Mouse (Mus musculus) bone marrow, adult 2 months (tissue): ENCODE measurements around the gene Litaf. TPM values are rescaled to one million over a fixed set of nuclear protein-coding genes. Genes with fewer than 3 reads are reported as not detected.
A peak's percentile ranks its signal among the peaks of the same experiment; 100 is the strongest.

Experiments used
- H3K27ac ChIP-seq: fragments of 200-500 bp; 2 replicates; pipeline ENCODE4 v1.5.1; 2012; ENCODE audit warnings: low read depth, mild to moderate bottlenecking, control low read depth, inconsistent platforms, low read length; ENCODE audit not compliant: control insufficient read depth, poor library complexity, insufficient read depth
- H3K4me1 ChIP-seq: fragments of 200-500 bp; 2 replicates; pipeline ENCODE4 v1.6.1; 2011; ENCODE audit warnings: low read length; ENCODE audit not compliant: control insufficient read depth, insufficient read depth
- H3K4me3 ChIP-seq: fragments of 200-500 bp; replicated peaks from 2 replicates; pipeline ENCODE3; 2011; ENCODE audit warnings: mild to moderate bottlenecking, low read depth, low read length, control low read depth; ENCODE audit not compliant: control insufficient read depth
- CTCF ChIP-seq: fragments of 200-500 bp; IDR thresholded peaks from 2 replicates; pipeline ENCODE4 v1.5.1; 2011; ENCODE audit warnings: low read length, control low read depth; ENCODE audit not compliant: control insufficient read depth, insufficient read depth
- POLR2A ChIP-seq: fragments of 200-500 bp; IDR thresholded peaks from 2 replicates; pipeline ENCODE4 v1.6.1; 2011; ENCODE audit warnings: low read depth, mild to moderate bottlenecking, control low read depth, low read length, borderline replicate concordance; ENCODE audit not compliant: control insufficient read depth
- WGBS: fragments of 180-500 bp; shearing (Covaris S2); methylation state at CpG from one replicate; pipeline ENCODE4 v1.1.7; 2018; 5-methylcytosine and 5-hydroxymethylcytosine counted together
- polyA plus RNA-seq: library from polyadenylated mRNA; stranded (reverse); fragments of >200 nt; gene quantifications from 2 replicates; pipeline ENCODE4 v1.2.4, GENCODE M21; 2011; ENCODE audit warnings: low replicate concordance; ENCODE audit not compliant: missing spikeins, insufficient read depth, insufficient read length

The Litaf gene
- polyA plus RNA-seq, 1 experiment, result 41.1 TPM

DNA sequence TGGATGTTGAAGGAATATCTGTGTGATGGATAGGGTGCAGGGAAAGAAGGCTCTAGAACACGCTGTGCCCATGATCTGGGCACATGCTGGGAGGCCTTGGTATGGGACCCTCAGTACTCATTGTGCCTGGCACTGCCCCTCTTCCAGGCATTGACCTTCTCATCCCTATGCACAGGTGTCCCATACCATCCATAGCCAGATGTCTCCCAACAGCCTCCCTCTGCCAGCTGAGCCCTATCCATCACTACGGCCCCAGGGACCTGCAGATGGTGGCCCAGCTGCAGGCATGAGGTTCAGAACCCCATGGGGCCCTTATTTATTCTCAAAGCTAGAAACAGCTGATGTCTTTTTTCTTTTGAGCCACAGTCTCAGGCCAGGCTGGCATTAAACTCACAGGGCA is 25.4 kb downstream of the Litaf start:
- 70% methylated on average over 2 of the region's 2 CpGs for WGBS

DNA sequence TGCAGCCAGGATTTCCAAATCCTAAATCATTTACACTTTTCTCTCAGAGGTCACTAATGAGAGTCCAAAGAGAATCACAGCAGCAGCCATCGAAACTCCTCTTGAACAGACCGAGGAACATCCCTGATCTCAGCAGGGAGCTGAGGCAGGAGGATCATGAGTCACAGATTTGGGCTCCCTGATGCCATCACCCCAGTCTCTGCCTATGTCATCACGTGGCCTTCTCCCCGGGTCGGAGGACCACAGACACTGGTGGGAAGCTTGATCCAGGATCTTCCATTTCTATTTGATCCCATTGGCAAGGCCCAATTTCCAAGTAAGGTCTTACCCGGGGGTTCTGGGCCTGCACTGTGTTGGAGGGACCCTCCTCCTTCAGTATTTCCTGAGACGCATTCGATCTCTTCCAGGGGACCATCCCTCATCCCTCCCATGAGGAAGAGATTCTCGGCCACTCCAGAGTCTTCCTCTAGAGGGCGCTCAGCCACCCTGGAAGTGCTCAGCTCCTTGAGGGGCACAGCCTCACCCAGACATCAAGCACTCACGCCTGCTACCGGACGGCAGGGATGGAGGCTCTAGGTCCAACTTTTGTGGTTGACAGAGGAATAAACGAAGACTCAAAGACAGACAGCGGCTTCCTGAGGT is 30.0 kb downstream of the Litaf start:
- H3K4me1 ChIP-seq, result no peaks in the 10 kb centered on the region
- no peak overlapping the region for H3K4me3 ChIP-seq
- no peak overlapping the region for H3K27ac ChIP-seq
- 22% methylated on average over 15 of the region's 15 CpGs for WGBS
- TF ChIP-seq POLR2A (no peak), CTCF (peak; percentile 92)

More for the DNA sequence above, 25.4 kb downstream of the Litaf start:
- no peak for TF ChIP-seq CTCF
- no peak for TF ChIP-seq POLR2A
- Histone ChIP-seq H3K4me3 (no peak overlapping the region), H3K4me1 (no peaks in the 10 kb centered on the region; the same call in 1 of the 2 replicates), H3K27ac (peak overlapping the region; percentile 79)

DNA sequence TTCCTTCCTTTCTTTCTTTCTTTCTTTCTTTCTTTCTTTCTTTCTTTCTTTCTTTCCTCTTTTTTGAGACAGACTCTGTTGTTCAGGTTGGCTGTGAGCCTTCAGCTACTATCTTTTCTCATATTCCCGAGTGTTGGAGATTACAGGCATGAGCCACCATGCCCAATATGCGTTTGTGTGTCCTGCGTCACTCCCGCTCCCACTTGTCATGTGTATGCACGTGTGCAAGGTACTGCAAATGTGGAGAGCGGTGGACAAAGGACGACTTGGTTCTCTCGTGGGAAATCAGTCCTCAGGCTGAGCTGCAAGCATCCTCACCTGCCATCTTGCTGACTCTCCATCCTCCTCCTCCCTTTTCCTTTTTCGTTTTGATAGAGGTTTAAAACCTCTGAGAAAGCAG is 30.7 kb downstream of the Litaf start:
- H3K27ac ChIP-seq, result no peak overlapping the region
- 74% methylated on average over 9 of the region's 9 CpGs for WGBS
- H3K4me1 ChIP-seq, result no peaks in the 10 kb centered on the region
- H3K4me3 ChIP-seq, result no peak overlapping the region
- TF ChIP-seq CTCF, result no peak
- TF ChIP-seq POLR2A, result no peak

DNA sequence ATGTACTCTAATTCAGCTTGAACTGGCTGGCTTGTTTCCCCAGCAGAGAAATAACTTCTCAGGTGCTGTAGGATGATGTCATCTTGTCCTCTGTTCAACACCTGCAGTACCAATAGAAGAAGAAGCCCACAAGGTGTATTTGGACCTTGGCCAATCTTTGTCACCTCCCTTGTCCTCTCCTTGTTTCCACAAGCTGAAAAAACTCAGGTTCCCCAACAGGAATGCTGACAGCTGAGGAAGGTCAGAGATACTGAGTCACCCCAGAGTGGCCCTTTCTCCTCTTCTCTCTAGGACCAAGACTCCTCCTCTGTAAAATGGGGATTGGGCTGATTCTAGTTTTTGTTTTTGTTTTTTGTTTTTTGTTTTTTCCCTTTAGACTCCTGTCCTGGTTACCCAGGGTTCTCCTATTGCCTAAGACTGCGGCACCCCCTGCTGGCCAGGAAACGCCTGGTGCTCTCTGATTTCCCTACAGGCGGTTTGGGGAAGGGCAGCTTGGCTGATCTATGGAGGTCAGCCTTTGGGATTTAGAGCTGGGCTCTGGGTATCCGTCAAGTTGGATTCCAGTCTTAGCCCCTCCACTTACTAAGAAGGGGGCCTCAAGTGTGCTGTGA is 31.7 kb downstream of the Litaf start:
- H3K27ac ChIP-seq, result no peak overlapping the region
- no peaks in the 10 kb centered on the region for H3K4me1 ChIP-seq
- TF ChIP-seq CTCF (peak; percentile 99), POLR2A (no peak)
- 3% methylated on average over 4 of the region's 4 CpGs for WGBS
- no peak overlapping the region for H3K4me3 ChIP-seq

DNA sequence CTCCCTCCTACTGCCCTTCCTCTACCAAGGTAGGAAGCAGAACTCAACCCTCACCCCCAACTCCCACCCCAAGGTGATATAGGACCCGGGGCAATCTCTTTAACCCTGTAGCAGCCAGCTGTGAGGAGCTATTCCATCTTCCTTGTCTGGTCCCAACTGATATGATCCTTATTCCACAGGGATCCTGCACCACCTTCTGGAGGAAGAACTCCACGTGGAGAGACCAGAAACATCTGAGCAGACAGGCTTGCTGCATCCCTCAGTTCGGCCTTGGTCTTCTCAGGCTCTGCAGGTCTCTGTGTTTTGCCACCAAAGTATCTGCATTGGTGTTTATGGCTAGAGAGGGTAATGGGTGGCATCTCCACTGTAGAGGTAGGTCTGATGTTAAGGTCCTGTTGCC is 34.6 kb downstream of the Litaf start:
- no peak for TF ChIP-seq POLR2A
- no peak for TF ChIP-seq CTCF
- no peak overlapping the region for H3K27ac ChIP-seq
- H3K4me1 ChIP-seq, result no peaks in the 10 kb centered on the region
- no peak overlapping the region for H3K4me3 ChIP-seq
- WGBS, result 66% methylated on average over 3 of the region's 3 CpGs

DNA sequence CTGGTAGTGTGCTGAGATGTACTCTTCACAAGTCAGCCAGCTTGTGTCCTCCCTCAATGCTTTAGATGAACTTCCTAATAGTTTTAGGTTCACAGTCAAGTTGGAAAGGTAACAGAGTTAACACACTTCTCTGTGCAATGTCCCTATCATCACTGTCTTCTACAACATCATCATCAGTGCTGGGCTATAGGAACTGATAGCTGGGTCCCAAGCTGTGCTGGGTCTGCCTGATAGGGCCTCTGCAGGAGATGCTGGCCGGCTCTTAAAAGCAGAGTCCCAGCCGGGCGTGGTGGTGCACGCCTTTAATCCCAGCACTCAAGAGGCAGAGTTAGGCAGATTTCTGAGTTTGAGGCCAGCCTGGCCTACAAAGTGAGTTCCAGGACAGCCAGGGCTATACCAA is 35.1 kb downstream of the Litaf start:
- no peaks in the 10 kb centered on the region for H3K4me1 ChIP-seq
- TF ChIP-seq POLR2A (no peak), CTCF (no peak)
- H3K4me3 ChIP-seq, result no peak overlapping the region
- 66% methylated on average over 4 of the region's 4 CpGs for WGBS
- H3K27ac ChIP-seq, result no peak overlapping the region

DNA sequence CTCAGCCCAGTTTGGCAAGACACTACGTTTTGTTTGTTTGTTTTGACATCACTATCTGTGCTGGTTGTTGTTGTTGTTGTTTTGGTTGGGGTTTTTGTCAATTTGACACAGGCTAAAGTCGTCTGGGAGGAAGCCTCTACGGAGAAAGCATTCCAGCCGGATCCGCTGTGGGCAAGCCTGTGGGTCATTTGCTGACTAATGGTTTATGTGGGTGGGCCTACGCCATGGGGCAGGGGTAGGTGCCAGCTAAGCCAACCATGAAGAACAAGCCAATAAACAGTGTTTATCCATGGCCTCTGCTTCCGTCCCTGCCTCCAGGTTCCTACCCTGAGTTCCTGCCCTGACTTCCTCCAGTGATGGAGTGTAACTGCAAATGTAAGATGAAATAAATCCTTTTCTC is 37.8 kb downstream of the Litaf start:
- H3K27ac ChIP-seq, result no peak overlapping the region
- H3K4me3 ChIP-seq, result no peak overlapping the region
- H3K4me1 ChIP-seq, result no peaks in the 10 kb centered on the region; the same call in 1 of the 2 replicates
- no peak for TF ChIP-seq CTCF
- no peak for TF ChIP-seq POLR2A
- 81% methylated on average over 7 of the region's 7 CpGs for WGBS

DNA sequence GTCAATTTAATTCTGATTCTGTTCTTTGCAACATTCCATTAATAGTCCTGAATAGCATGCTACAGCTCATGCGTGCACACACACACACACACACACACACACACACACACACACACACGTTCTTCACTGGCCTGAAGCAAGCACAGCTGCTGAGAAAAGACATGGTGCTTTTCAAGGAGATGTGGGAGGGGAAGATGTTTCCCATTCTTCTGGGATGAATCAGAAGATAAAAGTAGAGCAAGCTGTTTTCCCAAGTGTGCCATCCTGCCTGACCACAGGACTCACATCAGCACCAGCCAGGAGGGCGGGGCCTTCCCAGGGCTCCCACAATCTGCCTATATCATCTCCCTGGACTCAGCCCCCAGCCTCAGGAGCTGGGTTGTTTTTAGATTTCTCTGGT is 41.1 kb downstream of the Litaf start:
- H3K4me1 ChIP-seq, result peaks cover 1% of the 10 kb centered on the region; the same call in 1 of the 2 replicates
- 84% methylated on average over 3 of the region's 3 CpGs for WGBS
- no peak for TF ChIP-seq POLR2A
- no peak for TF ChIP-seq CTCF
- no peak overlapping the region for H3K27ac ChIP-seq
- no peak overlapping the region for H3K4me3 ChIP-seq

DNA sequence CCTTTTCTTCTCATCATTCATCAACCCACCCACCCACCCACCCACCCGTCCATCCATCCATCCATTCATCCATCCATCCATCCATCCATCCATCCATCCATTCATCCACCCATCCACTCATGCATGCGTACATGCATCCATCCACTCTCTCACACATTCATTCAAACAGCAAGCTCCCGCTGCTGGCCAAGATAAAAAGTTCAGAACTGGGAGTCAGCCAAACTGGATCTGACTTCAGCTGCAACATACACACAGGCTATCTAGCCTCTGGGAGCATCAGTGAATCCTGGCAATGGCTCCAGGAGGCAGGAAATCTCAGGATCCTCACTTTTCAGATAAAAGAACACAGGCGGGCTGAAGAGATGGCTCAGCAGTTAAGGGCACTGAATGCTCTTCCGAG is 42.3 kb downstream of the Litaf start:
- peaks cover 1% of the 10 kb centered on the region; the same call in 1 of the 2 replicates for H3K4me1 ChIP-seq
- no peak for TF ChIP-seq POLR2A
- no peak for TF ChIP-seq CTCF
- WGBS, result 87% methylated on average over 5 of the region's 5 CpGs
- H3K4me3 ChIP-seq, result no peak overlapping the region
- no peak overlapping the region for H3K27ac ChIP-seq

DNA sequence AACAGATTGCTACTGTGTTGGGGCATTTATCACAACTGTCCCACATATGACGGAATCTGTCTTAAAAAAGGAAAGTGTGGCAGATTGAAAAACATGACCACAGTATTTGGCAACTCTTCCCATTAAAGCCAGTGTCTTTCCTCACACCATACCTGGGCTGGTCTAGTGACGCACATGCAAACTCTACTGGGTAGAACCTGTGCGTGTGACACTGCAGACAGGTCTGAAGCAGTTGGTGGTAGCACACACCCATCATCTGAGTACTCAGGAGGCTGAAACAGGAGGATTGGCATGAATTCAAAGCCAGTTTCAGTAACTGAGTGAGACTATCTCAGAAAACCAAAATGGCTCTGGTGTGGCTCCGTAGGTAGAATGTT is 43.9 kb downstream of the Litaf start:
- TF ChIP-seq POLR2A (no peak), CTCF (no peak)
- Histone ChIP-seq H3K27ac (peak overlapping the region; percentile 64; the same call in 1 of the 2 replicates), H3K4me3 (no peak overlapping the region), H3K4me1 (peaks cover 1% of the 10 kb centered on the region; the same call in 1 of the 2 replicates)
- 50% methylated on average over 4 of the region's 4 CpGs for WGBS
